Mouse (Mus musculus): ENCODE measurements around the gene Sytl3. TPM values are rescaled to one million over a fixed set of nuclear protein-coding genes. Genes with fewer than 3 reads are reported as not detected.

The Sytl3 gene
- polyA plus RNA-seq, 1 experiment from 2014 or later: 0.24 TPM

GRCm38 (mm10) chr17:6737273-6737997, 78.5 kb downstream of the Sytl3 start:
- 69% methylated on average over 12 of the region's 12 CpGs for WGBS
- H3K27me3 ChIP-seq (ENCODE audit: poor library complexity, severe bottlenecking): 0 out of 2 replicates have a peak, but pooled peaks cover 8% of the 10 kb centered on the region
- no peaks in the 10 kb centered on the region for H3K9me3 ChIP-seq
- H3K36me3 ChIP-seq (replicated peaks): peaks cover 51% of the 10 kb centered on the region
- H3K27ac ChIP-seq: peak overlapping the region; percentile 80
- peak; percentile 18 for DNase-seq (ENCODE audit: extremely low spot score, low spot score)
- H3K4me3 ChIP-seq: no peak overlapping the region
- peaks cover 58% of the 10 kb centered on the region for H3K4me1 ChIP-seq

- H3K4me1 ChIP-seq: peaks cover 72% of the 10 kb centered on the region
- H3K9me3 ChIP-seq: no peaks in the 10 kb centered on the region
- WGBS: 90% methylated on average over 7 of the region's 7 CpGs
- H3K4me3 ChIP-seq: no peak overlapping the region
- DNase-seq (ENCODE audit: extremely low spot score, low spot score): no peak
- H3K36me3 ChIP-seq (replicated peaks): peaks cover 65% of the 10 kb centered on the region
- 0 out of 2 replicates have a peak, but pooled peaks cover 8% of the 10 kb centered on the region for H3K27me3 ChIP-seq (ENCODE audit: poor library complexity, severe bottlenecking)
- H3K27ac ChIP-seq: no peak overlapping the region
Observed at GRCm38 (mm10) chr17:6738836-6739235, 79.9 kb downstream of the Sytl3 start.

- WGBS: 94% methylated on average over 13 of the region's 13 CpGs
- H3K9me3 ChIP-seq: no peaks in the 10 kb centered on the region
- H3K4me3 ChIP-seq: no peak overlapping the region
- 0 out of 2 replicates have a peak, but pooled peaks cover 8% of the 10 kb centered on the region for H3K27me3 ChIP-seq (ENCODE audit: poor library complexity, severe bottlenecking)
- peak; percentile 11 for DNase-seq (ENCODE audit: extremely low spot score, low spot score)
- peaks cover 76% of the 10 kb centered on the region for H3K4me1 ChIP-seq
- peaks cover 68% of the 10 kb centered on the region for H3K36me3 ChIP-seq (replicated peaks)
- peak overlapping the region; percentile 74; the same call in 1 of the 2 replicates for H3K27ac ChIP-seq
Observed at GRCm38 (mm10) chr17:6739266-6739665, 80.4 kb downstream of the Sytl3 start.

- Histone ChIP-seq H3K27ac (peak overlapping the region; percentile 74), H3K36me3 (replicated peaks) (peaks cover 73% of the 10 kb centered on the region), H3K27me3 (ENCODE audit: poor library complexity, severe bottlenecking) (0 out of 2 replicates have a peak, but pooled peaks cover 4% of the 10 kb centered on the region), H3K9me3 (no peaks in the 10 kb centered on the region), H3K4me3 (no peak overlapping the region), H3K4me1 (peaks cover 81% of the 10 kb centered on the region)
- 94% methylated on average over 15 of the region's 15 CpGs for WGBS
- peak; percentile 13 for DNase-seq (ENCODE audit: extremely low spot score, low spot score)
Observed at GRCm38 (mm10) chr17:6739756-6740155, 80.9 kb downstream of the Sytl3 start.

DNA sequence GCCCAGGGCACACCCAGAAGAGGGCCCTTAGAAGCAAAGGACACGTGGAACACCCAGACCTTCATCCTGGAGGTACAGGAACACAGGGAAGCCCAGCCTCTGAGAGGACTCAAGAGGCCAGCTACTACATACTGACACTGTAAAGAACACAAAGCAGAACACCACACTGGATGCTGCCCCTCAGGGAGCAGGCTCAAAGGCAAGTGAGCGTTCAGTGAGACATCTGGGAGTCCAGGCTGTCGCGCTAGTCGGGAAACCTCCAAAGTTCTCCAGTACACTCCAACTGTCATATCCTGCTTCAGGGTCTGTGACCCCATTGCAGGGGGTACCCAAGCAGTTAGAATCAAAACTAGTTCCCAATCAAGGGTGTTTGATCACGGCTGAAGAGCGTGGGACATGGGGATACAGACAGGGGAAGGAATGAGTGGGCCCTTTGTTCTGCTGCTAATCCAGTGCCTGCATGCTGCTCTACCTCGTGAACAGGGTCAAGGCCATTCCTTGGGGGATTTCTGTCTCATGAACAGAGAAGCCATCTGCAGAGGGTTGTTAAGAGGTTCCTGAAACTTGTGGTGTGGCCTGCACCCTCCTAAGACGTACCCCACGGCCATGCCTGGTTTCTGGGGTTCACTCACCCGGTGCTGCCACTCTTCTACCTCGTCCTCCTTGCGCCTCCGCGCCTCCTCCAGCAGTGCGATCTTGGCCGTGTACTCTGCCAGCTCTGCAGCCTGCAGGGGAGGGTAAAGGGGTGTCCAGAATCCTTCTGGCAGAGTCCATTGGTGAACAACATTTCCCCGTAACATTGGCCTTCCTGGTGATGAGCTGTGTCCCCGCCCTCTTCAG, 81.7 kb downstream of the Sytl3 start:
- 84% methylated on average over 19 of the region's 19 CpGs for WGBS
- H3K4me3 ChIP-seq: no peak overlapping the region
- no peaks in the 10 kb centered on the region for H3K27me3 ChIP-seq (ENCODE audit: poor library complexity, severe bottlenecking)
- H3K4me1 ChIP-seq: peaks cover 89% of the 10 kb centered on the region
- H3K9me3 ChIP-seq: no peaks in the 10 kb centered on the region
- peak overlapping the region; percentile 74 for H3K27ac ChIP-seq
- DNase-seq (ENCODE audit: extremely low spot score, low spot score): peak; percentile 13
- peaks cover 81% of the 10 kb centered on the region for H3K36me3 ChIP-seq (replicated peaks)

GRCm38 (mm10) chr17:6741271-6741670, 82.4 kb downstream of the Sytl3 start:
- peak overlapping the region; percentile 74; the same call in 1 of the 2 replicates for H3K27ac ChIP-seq
- 88% methylated on average over 12 of the region's 12 CpGs for WGBS

DNA sequence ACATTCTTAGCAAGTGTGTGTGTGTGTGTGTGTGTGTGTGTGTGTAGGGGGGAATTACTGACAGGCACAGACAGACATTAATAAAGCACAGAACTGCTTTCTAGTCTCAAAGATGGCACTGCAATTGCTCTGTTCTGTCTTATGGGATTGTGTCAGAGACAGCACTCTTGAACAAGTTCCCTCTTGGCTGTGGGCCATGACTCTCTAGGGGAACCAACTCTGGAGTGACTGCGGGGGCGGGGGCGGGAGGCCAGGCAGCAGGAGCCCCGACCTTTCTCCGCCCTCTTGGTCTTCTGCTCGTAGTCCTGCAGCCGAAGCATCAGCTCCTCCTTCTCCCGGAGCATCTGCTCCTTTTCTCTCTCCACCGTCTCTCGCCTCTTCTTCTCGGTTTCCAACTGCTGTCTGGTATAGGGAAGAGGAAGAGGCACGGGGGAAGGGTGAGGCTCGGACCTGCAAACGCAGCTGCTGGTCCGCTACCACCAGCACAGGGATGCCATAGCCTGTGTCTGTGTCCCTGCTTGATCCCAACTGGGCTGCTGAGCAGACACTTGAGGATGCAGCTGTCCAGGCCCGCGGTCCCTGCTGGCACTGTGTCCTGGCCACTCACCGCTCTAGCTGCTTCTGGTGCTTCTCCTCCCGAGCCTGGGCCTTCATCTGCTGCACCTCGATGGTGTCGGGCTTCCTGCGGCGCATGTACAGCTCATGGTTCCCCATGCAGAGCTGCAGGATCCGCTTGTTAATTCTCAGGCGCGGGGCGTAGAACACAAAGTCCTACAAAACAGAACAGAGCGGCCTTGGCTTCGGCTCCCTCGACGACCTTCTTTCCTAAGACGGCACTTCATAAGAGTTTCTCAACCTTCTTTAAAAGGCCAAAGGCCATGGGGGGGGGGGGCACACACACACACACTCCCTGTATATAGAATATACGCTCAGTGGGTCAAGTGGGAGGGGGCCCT, 83.5 kb downstream of the Sytl3 start:
- 80% methylated on average over 33 of the region's 33 CpGs for WGBS
- Histone ChIP-seq H3K36me3 (replicated peaks) (peaks cover 97% of the 10 kb centered on the region), H3K27me3 (ENCODE audit: poor library complexity, severe bottlenecking) (no peaks in the 10 kb centered on the region), H3K27ac (peak overlapping the region; percentile 69; the same call in 1 of the 2 replicates), H3K4me1 (peaks cover 89% of the 10 kb centered on the region), H3K9me3 (no peaks in the 10 kb centered on the region), H3K4me3 (no peak overlapping the region)
- DNase-seq (ENCODE audit: extremely low spot score, low spot score): no peak

More at GRCm38 (mm10) chr17:6741271-6741670, 82.4 kb downstream of the Sytl3 start:
- no peaks in the 10 kb centered on the region for H3K27me3 ChIP-seq (ENCODE audit: poor library complexity, severe bottlenecking)
- H3K36me3 ChIP-seq (replicated peaks): peaks cover 87% of the 10 kb centered on the region
- H3K9me3 ChIP-seq: no peaks in the 10 kb centered on the region
- DNase-seq (ENCODE audit: extremely low spot score, low spot score): no peak
- H3K4me1 ChIP-seq: peaks cover 89% of the 10 kb centered on the region
- H3K4me3 ChIP-seq: no peak overlapping the region

- H3K9me3 ChIP-seq: no peaks in the 10 kb centered on the region
- no peaks in the 10 kb centered on the region for H3K27me3 ChIP-seq (ENCODE audit: poor library complexity, severe bottlenecking)
- WGBS: 90% methylated on average over 11 of the region's 11 CpGs
- 0 out of 2 replicates have a peak overlapping the region, but pooled peaks have one; percentile 69 for H3K27ac ChIP-seq
- peaks cover 97% of the 10 kb centered on the region for H3K36me3 ChIP-seq (replicated peaks)
- DNase-seq (ENCODE audit: extremely low spot score, low spot score): no peak
- H3K4me1 ChIP-seq: peaks cover 89% of the 10 kb centered on the region
- H3K4me3 ChIP-seq: no peak overlapping the region
Observed at GRCm38 (mm10) chr17:6743039-6743575, 84.2 kb downstream of the Sytl3 start.

- Histone ChIP-seq H3K9me3 (no peaks in the 10 kb centered on the region), H3K4me1 (peaks cover 94% of the 10 kb centered on the region), H3K27me3 (ENCODE audit: poor library complexity, severe bottlenecking) (no peaks in the 10 kb centered on the region), H3K36me3 (replicated peaks) (peaks cover 97% of the 10 kb centered on the region), H3K4me3 (no peak overlapping the region), H3K27ac (peak overlapping the region; percentile 72; the same call in 1 of the 2 replicates)
- 90% methylated on average over 11 of the region's 11 CpGs for WGBS
- no peak for DNase-seq (ENCODE audit: extremely low spot score, low spot score)
Observed at GRCm38 (mm10) chr17:6743787-6744239, 84.9 kb downstream of the Sytl3 start.

DNA sequence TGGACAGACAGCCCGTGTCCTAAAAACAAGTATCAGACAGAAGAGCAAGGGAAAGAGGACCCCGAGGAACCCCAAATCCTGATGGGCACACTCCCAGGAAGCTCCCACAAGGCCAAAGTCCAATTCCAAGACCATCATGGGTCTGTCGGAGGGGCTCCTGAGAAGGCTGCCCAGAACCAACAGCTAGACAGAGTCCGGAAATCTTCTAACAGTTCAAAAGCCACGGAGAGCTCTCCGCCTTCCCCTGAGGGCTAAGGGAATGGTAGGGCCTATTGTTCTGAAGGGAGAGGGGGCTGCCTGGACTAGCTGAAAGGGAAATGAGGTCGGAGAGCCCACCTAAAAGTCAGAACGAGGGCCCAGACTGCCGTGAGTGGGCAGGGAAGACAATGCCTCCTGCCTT, 85.5 kb downstream of the Sytl3 start:
- Histone ChIP-seq H3K4me1 (peaks cover 96% of the 10 kb centered on the region), H3K9me3 (no peaks in the 10 kb centered on the region), H3K27me3 (ENCODE audit: poor library complexity, severe bottlenecking) (no peaks in the 10 kb centered on the region), H3K36me3 (replicated peaks) (peaks cover 97% of the 10 kb centered on the region), H3K4me3 (no peak overlapping the region), H3K27ac (peak overlapping the region; percentile 72)
- DNase-seq (ENCODE audit: extremely low spot score, low spot score): no peak
- 64% methylated on average over 9 of the region's 9 CpGs for WGBS

- H3K9me3 ChIP-seq: no peaks in the 10 kb centered on the region
- DNase-seq (ENCODE audit: extremely low spot score, low spot score): no peak
- no peaks in the 10 kb centered on the region for H3K27me3 ChIP-seq (ENCODE audit: poor library complexity, severe bottlenecking)
- H3K36me3 ChIP-seq (replicated peaks): peaks cover 96% of the 10 kb centered on the region
- peaks cover 91% of the 10 kb centered on the region for H3K4me1 ChIP-seq
- WGBS: 91% methylated on average over 14 of the region's 14 CpGs
- no peak overlapping the region for H3K4me3 ChIP-seq
- peak overlapping the region; percentile 72 for H3K27ac ChIP-seq
Observed at GRCm38 (mm10) chr17:6744871-6745270, 86.0 kb downstream of the Sytl3 start.
